Comparison of ENCODE assay signal across 22 mouse cellular contexts in the genomic region with DNA sequence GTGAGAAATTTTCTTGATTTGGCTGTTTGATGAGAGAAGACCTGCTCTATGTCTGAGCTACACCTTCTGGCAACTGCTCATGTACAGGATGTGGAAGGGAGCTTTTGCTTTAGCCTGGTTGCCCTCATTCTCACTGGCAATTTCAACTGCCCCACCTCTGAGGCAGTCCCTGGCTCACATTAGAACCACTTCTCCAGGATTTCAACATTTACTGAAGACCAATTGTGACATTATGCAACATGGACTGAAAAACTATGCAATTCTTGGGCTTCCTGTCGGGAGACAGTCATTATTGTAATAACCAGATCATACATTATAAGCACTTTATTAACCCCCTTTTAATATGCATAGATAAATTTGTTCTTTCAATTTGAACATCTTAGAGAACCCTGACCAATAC.
"Had no signal": no experiment of that assay in that cellular context is flagged by ENCODE, and none has a peak within 500 bp of the region (broad histone marks: within the 10 kb centered on the region; RNA-seq: fewer than 3 reads in every experiment).

No protein-coding gene starts in this region.

- DNase-seq: heart, postnatal 10 days; heart, postnatal 14 days; heart, postnatal 36 days; heart, postnatal 4 days; kidney, adult 11 months; kidney, adult 18-20 months; kidney, adult 2 months; kidney, adult 8-10 months; kidney, adult 9 months; kidney, postnatal 10 days; kidney, postnatal 14 days; kidney, postnatal 25 days; kidney, postnatal 36 days; kidney, postnatal 4 days; layer of hippocampus, adult 9-11 months; layer of hippocampus, postnatal 36 days had no signal

- ATAC-seq: hindbrain, embryonic 16.5 days; hindbrain, postnatal 0 days; inflammation-experienced regulatory T-cells, adult 6 months; intestine, embryonic 15.5 days; intestine, embryonic 16.5 days; intestine, postnatal 0 days had no signal
